Mouse (Mus musculus) megakaryocyte, embryonic 14.5 days (primary cell): ENCODE measurements around the gene Frmd4b.

Source experiments
- FLI1 ChIP-seq: IDR thresholded peaks from 2 replicates; pipeline ENCODE4 v1.6.1; 2012; ENCODE audit warnings: low read length, inconsistent platforms, mixed read lengths
- GATA1 ChIP-seq: IDR thresholded peaks from 3 replicates; pipeline ENCODE4 v1.6.1; 2012; ENCODE audit warnings: mixed read lengths, low read length, inconsistent platforms, borderline replicate concordance

DNA sequence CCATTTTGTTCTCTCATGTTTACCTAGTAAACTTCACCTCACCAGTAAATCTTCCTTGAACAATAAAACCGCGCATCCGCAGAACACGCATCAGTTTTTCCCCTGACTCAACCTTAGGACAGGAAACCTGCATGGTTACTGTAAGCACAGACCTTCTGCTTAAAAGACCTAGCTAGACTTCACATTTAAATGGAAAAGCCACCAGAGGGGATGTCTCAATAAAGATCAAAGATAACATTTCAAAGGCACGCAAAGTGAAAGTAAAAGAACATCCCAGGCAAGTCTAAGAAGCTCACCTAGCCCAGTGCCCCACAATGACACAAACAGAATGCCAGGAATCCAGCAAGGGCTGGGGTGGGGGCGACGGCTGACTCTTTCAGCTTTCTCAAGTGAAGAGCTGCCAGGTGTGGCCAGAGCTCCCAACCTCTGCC lies 306.4 kb downstream of the Frmd4b start:
- TF ChIP-seq GATA1 (no peak), FLI1 (no peak)
